Mouse (Mus musculus): ENCODE results near the gene Cryl1. TPM values are rescaled to one million over a fixed set of nuclear protein-coding genes. Genes with fewer than 3 reads are reported as not detected.
A peak's percentile ranks its signal among the peaks of the same experiment; 100 is the strongest.

The Cryl1 gene
- polyA plus RNA-seq, 1 experiment from 2014 or later: 10.8 TPM

DNA sequence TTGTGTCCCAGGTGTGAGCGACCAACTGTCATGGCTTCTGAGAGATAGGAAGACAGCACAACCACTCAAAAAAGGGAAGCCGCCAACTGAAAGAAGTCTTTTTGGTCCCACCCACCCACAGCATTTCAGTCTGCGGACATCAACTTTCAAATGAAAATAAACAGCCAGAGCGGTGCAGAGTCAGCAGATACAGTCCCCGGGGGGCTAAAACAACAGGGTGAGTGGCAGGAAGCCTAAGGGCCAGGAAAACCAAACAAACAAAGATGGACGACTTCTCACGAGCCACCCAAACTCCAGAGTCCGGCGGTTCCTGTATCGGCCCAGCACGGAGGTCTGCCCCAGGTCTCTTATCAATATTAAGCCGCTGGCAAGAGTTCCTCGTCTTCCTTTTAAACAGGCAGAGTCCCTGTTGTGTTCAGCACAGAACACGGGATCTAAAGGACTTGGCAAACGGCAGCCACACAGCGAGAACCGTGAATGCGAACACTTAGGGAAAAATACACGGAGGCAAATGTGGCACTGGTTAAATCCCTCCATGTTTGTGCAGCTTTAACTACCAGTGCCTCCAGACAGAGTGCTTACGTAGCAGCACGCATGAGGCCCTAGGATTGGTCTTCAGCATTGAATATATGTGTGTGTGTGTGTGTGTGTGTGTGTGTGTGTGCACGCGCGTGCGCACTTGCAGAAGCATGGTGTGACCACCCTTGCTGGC, 53.4 kb downstream of the Cryl1 start:
- Histone ChIP-seq H3K27me3 (no peaks in the 10 kb centered on the region), H3K9ac (no peak overlapping the region), H3K36me3 (no peaks in the 10 kb centered on the region), H3K4me1 (replicated peaks) (peaks cover 25% of the 10 kb centered on the region), H3K4me3 (peak overlapping the region; percentile 30), H3K27ac (no peak overlapping the region), H3K4me2 (peak overlapping the region; percentile 54), H3K9me3 (replicated peaks) (no peaks in the 10 kb centered on the region)
- 32% methylated on average over 25 of the region's 25 CpGs for WGBS
- ATAC-seq (replicated peaks; ENCODE audit: insufficient number of reproducible peaks, insufficient read depth, low FRiP score, low read depth): 0 out of 2 replicates have a peak, but pooled peaks have one; percentile 27

DNA sequence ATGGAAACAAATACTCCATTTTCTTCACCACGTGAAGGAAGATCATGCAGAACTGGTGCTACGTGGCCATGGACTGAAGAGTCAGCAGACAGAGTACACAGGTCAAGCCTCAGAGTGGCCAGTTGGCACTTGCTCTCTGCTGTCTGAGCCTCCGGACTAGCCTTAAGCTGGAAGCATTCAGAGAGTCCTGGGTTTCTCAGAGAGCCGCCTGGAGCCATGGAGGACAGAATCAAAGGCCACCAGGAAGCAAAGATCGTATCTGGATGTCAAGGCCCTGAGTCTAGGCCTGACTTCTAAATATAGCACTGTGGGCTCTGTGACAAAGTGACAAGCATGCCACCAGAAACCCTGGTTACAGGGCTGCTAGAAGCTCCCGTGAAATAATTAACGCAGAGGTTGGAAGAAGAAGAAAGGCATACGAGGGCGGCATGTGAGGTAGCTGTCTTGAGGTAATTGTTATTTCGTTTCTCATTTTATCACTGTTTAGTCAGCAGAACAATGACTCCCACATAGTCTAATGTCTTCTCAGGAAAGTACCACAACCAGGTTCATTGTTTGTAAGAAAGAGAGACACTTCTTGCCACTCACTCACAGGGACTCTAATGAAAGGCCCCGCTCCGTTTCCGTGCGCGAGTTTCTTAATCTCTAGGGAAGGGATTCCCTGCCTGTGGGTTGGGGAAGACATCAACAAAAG, 55.1 kb downstream of the Cryl1 start:
- H3K4me2 ChIP-seq: 0 out of 2 replicates have a peak overlapping the region, but pooled peaks have one; percentile 2
- ATAC-seq (replicated peaks; ENCODE audit: insufficient number of reproducible peaks, insufficient read depth, low FRiP score, low read depth): no peak
- peaks cover 25% of the 10 kb centered on the region for H3K4me1 ChIP-seq (replicated peaks)
- no peaks in the 10 kb centered on the region for H3K36me3 ChIP-seq
- H3K27ac ChIP-seq: 0 out of 2 replicates have a peak overlapping the region, but pooled peaks have one; percentile 0
- no peak overlapping the region for H3K4me3 ChIP-seq
- no peaks in the 10 kb centered on the region for H3K27me3 ChIP-seq
- 39% methylated on average over 15 of the region's 15 CpGs for WGBS
- H3K9ac ChIP-seq: no peak overlapping the region
- no peaks in the 10 kb centered on the region for H3K9me3 ChIP-seq (replicated peaks)

DNA sequence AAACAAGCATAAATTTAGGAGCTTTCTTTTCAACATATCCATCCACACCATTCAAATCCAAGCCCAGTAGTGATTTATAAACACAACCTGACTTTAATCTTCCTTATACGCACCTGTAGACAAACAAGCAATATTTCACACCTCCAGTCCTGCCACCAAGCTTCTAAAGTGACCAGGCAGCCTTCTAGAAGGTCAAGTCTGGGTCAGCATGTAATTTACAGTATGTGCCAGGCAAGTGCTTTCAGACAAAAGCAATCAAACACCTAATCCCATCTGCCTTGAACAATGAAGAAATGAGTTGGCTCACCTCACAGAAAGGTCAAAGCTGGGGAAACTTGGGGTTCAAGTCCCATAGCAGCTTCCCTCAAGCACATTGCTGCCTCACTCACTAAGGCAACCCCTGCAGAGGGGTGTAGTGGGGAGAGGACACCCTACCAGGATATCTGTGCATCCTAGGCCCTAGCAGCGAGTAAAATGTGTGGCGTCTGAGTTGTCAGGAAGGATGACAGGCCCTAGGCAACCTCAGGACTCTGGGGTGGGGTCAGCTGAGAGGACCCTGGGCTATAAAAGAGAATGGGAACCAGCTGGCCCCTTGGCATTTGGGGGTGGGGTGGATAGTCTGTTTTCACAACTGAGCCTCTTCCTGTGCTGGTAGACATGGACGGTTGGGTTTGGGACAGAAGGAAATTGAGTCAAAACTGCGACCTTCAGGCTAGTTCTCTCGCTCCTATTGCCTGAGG, 55.8 kb downstream of the Cryl1 start:
- no peaks in the 10 kb centered on the region for H3K9me3 ChIP-seq (replicated peaks)
- H3K36me3 ChIP-seq: no peaks in the 10 kb centered on the region
- H3K4me2 ChIP-seq: no peak overlapping the region
- no peak overlapping the region for H3K9ac ChIP-seq
- no peaks in the 10 kb centered on the region for H3K27me3 ChIP-seq
- no peak overlapping the region for H3K27ac ChIP-seq
- WGBS: 76% methylated on average over 6 of the region's 6 CpGs
- no peak overlapping the region for H3K4me3 ChIP-seq
- peaks cover 25% of the 10 kb centered on the region for H3K4me1 ChIP-seq (replicated peaks)
- ATAC-seq (replicated peaks; ENCODE audit: insufficient number of reproducible peaks, insufficient read depth, low FRiP score, low read depth): no peak

DNA sequence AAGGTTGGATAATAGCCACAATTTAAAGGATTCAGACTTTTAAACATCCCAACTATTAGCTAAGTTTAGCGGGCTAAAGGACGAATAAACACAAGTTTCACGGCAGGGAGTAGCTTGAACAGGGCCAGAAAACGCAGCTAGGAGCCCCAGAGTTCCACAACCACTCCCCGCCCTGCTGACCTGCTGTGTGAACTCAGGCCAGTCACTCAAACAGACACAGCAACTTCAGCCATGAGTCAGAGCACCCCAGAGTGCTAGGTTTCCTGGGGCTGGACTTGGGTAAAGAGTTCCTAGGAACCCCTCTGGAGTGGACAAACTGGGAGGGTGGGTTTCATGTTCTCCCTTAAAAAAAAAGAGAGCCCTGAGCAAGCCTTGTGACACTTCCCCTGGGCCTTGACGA, 59.7 kb downstream of the Cryl1 start:
- no peaks in the 10 kb centered on the region for H3K9me3 ChIP-seq (replicated peaks)
- peaks cover 14% of the 10 kb centered on the region for H3K4me1 ChIP-seq (replicated peaks)
- H3K27me3 ChIP-seq: no peaks in the 10 kb centered on the region
- H3K36me3 ChIP-seq: no peaks in the 10 kb centered on the region
- ATAC-seq (replicated peaks; ENCODE audit: insufficient number of reproducible peaks, insufficient read depth, low FRiP score, low read depth): no peak
- no peak overlapping the region for H3K9ac ChIP-seq
- no peak overlapping the region for H3K4me2 ChIP-seq
- no peak overlapping the region for H3K27ac ChIP-seq
- WGBS: 56% methylated on average over 6 of the region's 6 CpGs
- no peak overlapping the region for H3K4me3 ChIP-seq

DNA sequence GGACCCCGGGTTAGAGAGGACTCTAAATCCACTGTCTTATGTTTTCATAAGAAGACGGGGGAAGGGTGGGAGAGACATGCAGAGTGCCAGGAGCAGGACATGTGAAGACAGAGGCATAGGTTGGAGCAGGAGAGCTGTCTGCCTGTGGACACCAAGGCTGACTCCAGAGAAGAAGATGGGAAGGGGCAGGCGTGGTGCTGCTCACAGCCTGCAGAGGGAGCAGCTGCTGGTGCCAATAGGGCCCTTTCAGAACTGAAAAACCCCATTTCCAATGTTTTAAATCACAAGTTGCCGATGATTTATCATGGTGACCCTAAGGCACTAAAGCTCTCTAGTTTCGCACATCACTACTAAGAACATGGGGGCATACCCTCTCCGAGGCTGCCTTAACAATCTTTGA, 63.5 kb downstream of the Cryl1 start:
- Histone ChIP-seq H3K4me1 (replicated peaks) (no peaks in the 10 kb centered on the region), H3K36me3 (no peaks in the 10 kb centered on the region), H3K27ac (no peak overlapping the region), H3K4me3 (no peak overlapping the region), H3K27me3 (no peaks in the 10 kb centered on the region), H3K4me2 (no peak overlapping the region), H3K9me3 (replicated peaks) (no peaks in the 10 kb centered on the region), H3K9ac (no peak overlapping the region)
- 74% methylated on average over 6 of the region's 6 CpGs for whole genome bisulfite sequencing
- ATAC-seq (replicated peaks; ENCODE audit: insufficient number of reproducible peaks, insufficient read depth, low FRiP score, low read depth): no peak

DNA sequence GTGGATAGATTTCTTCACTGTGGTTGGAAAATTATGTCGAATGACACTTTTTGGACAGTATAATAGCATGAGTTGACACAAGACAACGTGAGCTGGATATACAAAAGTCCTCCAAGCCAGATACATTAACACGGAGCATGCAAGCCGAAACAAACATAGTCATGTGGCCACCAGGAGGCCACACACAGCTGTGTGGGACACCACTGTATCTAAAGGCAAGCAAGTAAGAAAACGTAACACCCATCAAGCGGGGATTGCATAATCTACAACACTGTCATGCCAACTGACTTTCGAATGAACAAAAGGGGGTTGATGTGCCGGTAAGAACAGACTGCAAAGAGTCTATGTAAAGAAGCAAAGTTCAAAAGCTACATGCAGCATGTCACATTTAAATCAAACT, 65.8 kb downstream of the Cryl1 start:
- no peaks in the 10 kb centered on the region for H3K4me1 ChIP-seq (replicated peaks)
- no peak overlapping the region for H3K27ac ChIP-seq
- H3K9me3 ChIP-seq (replicated peaks): no peaks in the 10 kb centered on the region
- no peak overlapping the region for H3K4me3 ChIP-seq
- no peak overlapping the region for H3K4me2 ChIP-seq
- no peaks in the 10 kb centered on the region for H3K36me3 ChIP-seq
- H3K9ac ChIP-seq: no peak overlapping the region
- 80% methylated on average over 8 of the region's 8 CpGs for WGBS
- ATAC-seq (replicated peaks; ENCODE audit: insufficient number of reproducible peaks, insufficient read depth, low FRiP score, low read depth): no peak
- no peaks in the 10 kb centered on the region for H3K27me3 ChIP-seq

DNA sequence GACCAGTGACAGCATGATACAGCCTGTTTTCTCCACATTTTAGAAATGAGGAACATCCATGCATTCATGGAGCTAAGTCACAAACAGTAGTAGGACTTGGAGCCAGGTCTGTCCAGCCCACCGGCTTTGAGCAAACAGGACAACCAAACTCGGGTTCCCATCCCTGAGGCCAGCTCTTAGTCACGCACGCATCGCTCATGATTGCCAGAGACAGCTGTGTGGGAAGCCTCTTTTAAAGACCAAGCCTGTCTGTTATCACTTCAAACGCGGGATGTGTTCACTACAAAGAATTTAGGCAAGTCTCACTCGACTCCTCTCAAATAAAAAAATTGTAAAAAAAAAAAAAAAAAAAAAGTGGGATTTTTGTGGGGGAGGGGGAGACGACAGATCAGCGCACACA, 67.2 kb downstream of the Cryl1 start:
- no peak for ATAC-seq (replicated peaks; ENCODE audit: insufficient number of reproducible peaks, insufficient read depth, low FRiP score, low read depth)
- no peaks in the 10 kb centered on the region for H3K36me3 ChIP-seq
- H3K9ac ChIP-seq: no peak overlapping the region
- 57% methylated on average over 10 of the region's 10 CpGs for WGBS
- no peaks in the 10 kb centered on the region for H3K9me3 ChIP-seq (replicated peaks)
- no peak overlapping the region for H3K4me2 ChIP-seq
- H3K27me3 ChIP-seq: no peaks in the 10 kb centered on the region
- H3K27ac ChIP-seq: no peak overlapping the region
- H3K4me3 ChIP-seq: no peak overlapping the region
- H3K4me1 ChIP-seq (replicated peaks): no peaks in the 10 kb centered on the region

DNA sequence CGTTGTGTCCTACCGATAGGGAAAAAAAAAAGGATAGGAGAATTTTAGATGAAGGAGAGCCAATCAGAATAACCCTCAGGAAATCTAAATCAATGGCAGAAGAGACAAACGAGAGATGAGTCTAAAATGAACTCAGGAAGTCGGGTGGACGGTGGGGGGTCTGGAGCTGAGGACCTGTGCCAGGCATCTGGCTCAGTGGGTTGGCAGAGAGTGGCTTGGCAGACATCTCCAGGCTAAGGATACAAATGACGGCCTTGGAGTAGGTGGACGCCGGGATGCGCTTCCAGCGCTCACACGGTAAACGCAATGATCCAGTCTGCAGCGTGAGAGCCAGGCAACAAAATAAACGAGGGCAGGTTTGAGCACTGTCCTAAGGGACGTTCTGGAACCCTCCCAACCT, 68.7 kb downstream of the Cryl1 start:
- ATAC-seq (replicated peaks; ENCODE audit: insufficient number of reproducible peaks, insufficient read depth, low FRiP score, low read depth): no peak
- 90% methylated on average over 15 of the region's 15 CpGs for WGBS
- Histone ChIP-seq H3K9me3 (replicated peaks) (no peaks in the 10 kb centered on the region), H3K4me2 (no peak overlapping the region), H3K27ac (no peak overlapping the region), H3K9ac (no peak overlapping the region), H3K4me1 (replicated peaks) (no peaks in the 10 kb centered on the region), H3K36me3 (no peaks in the 10 kb centered on the region), H3K4me3 (no peak overlapping the region), H3K27me3 (no peaks in the 10 kb centered on the region)

DNA sequence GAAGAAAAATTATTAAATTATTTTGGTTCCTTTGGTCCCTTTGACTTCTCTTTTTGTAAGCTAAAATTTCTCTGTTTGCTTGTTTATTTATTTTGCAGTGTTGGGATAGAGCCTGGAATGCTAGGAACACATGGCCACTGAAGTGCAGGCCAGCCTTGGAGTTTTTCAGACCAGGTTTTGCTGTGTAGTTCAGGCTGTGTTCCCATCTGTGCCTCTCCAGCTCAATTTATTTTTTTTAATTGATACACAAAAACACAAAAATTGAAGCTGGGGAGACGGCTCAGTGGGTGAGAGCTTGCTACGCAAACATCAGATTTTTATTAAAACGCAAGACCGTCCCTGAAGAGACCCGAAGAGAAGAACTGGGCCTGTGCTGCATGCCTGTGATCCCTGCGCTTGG, 71.6 kb downstream of the Cryl1 start:
- 94% methylated on average over 6 of the region's 6 CpGs for WGBS
- Histone ChIP-seq H3K27ac (no peak overlapping the region), H3K9me3 (replicated peaks) (no peaks in the 10 kb centered on the region), H3K36me3 (no peaks in the 10 kb centered on the region), H3K4me3 (no peak overlapping the region), H3K9ac (no peak overlapping the region), H3K27me3 (no peaks in the 10 kb centered on the region), H3K4me1 (replicated peaks) (no peaks in the 10 kb centered on the region), H3K4me2 (no peak overlapping the region)
- no peak for ATAC-seq (replicated peaks; ENCODE audit: insufficient number of reproducible peaks, insufficient read depth, low FRiP score, low read depth)

DNA sequence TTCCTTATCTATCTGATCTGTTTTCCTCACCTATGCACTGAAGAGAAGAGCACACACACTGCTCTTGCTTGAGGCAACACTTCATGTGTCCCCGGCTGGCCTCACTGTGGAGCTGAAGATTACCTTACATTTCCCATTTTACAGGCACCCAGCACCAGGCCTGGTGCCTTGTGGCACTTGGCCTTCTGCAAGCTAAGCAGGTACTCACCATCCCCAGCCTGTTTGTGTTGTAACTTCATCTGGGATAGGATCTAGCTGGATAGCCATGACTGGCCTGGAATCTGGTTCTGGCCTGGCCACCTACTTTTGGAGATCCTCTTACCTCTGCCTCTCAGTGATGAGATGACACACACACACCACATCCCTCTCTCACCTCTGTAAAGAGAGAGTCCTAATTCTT, 79.5 kb downstream of the Cryl1 start:
- H3K4me2 ChIP-seq: no peak overlapping the region
- H3K9ac ChIP-seq: no peak overlapping the region
- no peaks in the 10 kb centered on the region for H3K27me3 ChIP-seq
- no peak for ATAC-seq (replicated peaks; ENCODE audit: insufficient number of reproducible peaks, insufficient read depth, low FRiP score, low read depth)
- H3K4me3 ChIP-seq: no peak overlapping the region
- H3K4me1 ChIP-seq (replicated peaks): 0 out of 2 replicates have a peak, but pooled peaks cover 4% of the 10 kb centered on the region
- no peak overlapping the region for H3K27ac ChIP-seq
- 83% methylated on average over 1 of the region's 1 CpGs for WGBS
- no peaks in the 10 kb centered on the region for H3K9me3 ChIP-seq (replicated peaks)
- no peaks in the 10 kb centered on the region for H3K36me3 ChIP-seq

DNA sequence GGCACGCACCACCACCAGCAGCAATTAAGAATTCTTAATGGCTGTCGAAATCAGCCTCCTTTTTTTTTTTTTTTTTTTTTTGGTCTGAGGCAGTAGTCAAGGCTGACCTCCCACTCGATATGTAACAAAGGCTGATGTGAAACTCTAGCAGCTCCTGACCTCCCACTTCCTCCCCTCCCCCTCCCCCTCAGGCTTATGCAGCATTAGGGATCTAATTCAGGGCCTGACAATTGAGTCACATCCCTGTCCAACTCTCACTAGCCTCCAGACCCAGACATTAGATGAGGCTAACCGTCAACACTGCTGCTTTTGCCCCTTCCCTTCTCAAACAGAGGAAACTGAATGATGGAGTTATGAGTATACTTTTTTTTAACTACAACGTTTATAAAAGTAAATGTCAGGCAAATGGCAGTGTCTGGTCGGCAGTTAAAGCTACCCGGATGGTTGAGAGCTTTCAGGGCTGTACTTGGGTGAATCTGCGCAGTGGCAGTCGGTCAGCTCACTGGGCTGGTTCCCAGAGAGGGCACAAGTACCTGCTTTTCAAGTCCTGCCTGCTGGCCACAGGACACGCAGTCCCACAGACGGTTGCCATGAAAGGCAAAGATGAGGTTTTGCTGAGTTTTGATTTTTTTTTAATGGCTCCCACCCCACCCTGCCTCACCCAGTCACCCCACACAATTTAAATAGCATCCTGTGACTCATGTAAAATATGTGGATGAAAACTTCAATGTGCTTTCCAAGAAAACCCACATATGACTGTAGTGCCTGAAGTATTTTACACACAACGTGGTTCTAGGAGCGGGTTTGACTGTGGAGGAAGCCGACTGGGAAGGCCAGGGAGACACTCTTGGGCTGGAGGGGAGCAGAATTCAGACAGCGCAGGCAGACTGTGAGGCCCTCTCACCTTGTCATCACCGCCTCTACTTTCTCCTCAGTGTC, 81.4 kb downstream of the Cryl1 start:
- Histone ChIP-seq H3K27ac (no peak overlapping the region), H3K9ac (no peak overlapping the region), H3K36me3 (no peaks in the 10 kb centered on the region), H3K4me1 (replicated peaks) (0 out of 2 replicates have a peak, but pooled peaks cover 4% of the 10 kb centered on the region), H3K4me3 (no peak overlapping the region), H3K27me3 (no peaks in the 10 kb centered on the region), H3K9me3 (replicated peaks) (no peaks in the 10 kb centered on the region), H3K4me2 (no peak overlapping the region)
- 59% methylated on average over 16 of the region's 16 CpGs for WGBS
- no peak for ATAC-seq (replicated peaks; ENCODE audit: insufficient number of reproducible peaks, insufficient read depth, low FRiP score, low read depth)
